Mouse (Mus musculus) right cerebral cortex, postnatal 10 days (tissue): ENCODE data around the gene Bhlhb9.

Source experiments
- DNase-seq, 2 experiments: peaks; one replicate each; pipeline ENCODE4 v3.0.0; 2021; ENCODE audit warnings: low spot score in 2 of 2

Bhlhb9 gene

GRCm38 (mm10) chrX:135916580-135916979 lies 119.2 kb downstream of the Bhlhb9 start:
- no peak for DNase-seq

GRCm38 (mm10) chrX:135917116-135917515 lies 119.7 kb downstream of the Bhlhb9 start:
- DNase-seq: no peak

GRCm38 (mm10) chrX:135922162-135922561 lies 124.8 kb downstream of the Bhlhb9 start:
- peak; percentile 26 to 56 for DNase-seq

DNA sequence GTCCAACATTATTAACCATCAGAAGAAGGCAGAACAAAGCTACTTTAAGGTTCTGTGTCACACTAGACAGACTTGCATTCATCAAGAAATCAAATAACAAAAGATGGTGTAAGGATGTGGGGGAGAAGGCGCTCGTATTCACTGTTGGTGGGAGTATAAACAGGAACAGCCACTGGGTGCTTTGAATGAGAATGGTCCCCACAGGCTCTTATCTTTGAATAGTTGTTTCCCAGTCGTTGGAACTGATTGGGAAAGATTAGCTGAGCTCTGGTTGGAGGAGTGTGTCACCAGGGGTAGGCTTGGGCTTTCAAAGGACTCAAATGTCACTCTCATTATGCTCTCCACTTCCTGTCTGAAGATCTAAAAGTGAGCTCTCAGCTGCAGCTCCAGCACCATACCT lies 128.5 kb downstream of the Bhlhb9 start:
- no peak for DNase-seq

- no peak for DNase-seq
These were observed 131.2 kb downstream of the Bhlhb9 start for GRCm38 (mm10) chrX:135928588-135928987.

- DNase-seq: no peak
These were observed 139.1 kb downstream of the Bhlhb9 start for GRCm38 (mm10) chrX:135936452-135936851.
